Mouse (Mus musculus) thymus, postnatal 4 days (tissue): Measurements from ENCODE around the gene Car10.
"Not testable (repeated sequence)": the region's sequence is repeated elsewhere in the genome, so short reads cannot be mapped to it uniquely, and the experiment has no call there.

Experiments
- DNase-seq: peaks from one replicate; pipeline ENCODE4 v3.0.0; 2021

Gene Car10

GRCm38 (mm10) chr11:93173533-93174308, 75.9 kb downstream of the Car10 start:
- no peak for DNase-seq

DNA sequence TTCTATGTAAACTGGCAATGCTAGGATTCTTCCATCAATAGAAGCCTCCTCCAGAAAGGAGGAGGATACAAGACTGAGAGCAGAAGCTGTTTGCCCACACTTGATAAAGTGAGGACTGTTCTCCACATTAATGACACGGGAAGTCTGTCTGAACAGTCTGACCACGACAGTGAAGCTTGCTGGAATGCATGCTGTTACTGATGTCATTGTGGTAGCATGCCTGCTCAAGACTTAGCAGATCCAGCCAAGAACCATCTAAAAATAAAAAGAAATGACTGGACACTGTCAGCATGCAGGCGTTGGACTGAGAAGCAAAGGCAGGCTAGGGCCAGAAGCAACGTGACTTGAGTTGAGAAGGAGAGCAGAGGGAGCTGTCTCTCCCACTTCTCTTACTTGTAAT, 87.6 kb downstream of the Car10 start:
- DNase-seq = no peak

GRCm38 (mm10) chr11:93186163-93186562, 88.3 kb downstream of the Car10 start:
- no peak for DNase-seq

GRCm38 (mm10) chr11:93188621-93189020, 90.8 kb downstream of the Car10 start:
- DNase-seq = no peak

DNA sequence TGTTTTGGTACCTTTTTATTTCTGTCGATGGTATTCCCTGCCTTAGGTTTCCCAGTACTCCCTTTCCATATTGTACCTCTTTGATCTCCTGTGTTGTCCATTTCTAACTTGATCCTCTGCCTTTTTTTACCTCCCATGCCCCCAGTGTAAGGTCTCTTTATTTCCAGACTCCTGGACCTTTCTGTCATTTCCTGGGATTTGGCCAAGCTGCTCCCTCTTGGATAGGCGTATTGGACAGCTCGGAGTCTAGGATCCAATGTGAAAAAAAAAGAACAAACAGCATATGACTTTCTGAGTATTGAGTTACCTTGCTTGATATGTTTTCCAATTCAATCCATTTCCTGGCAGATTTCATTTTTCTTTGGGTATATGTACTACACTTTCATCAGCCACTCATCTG, 102.2 kb downstream of the Car10 start:
- DNase-seq = no peak

DNA sequence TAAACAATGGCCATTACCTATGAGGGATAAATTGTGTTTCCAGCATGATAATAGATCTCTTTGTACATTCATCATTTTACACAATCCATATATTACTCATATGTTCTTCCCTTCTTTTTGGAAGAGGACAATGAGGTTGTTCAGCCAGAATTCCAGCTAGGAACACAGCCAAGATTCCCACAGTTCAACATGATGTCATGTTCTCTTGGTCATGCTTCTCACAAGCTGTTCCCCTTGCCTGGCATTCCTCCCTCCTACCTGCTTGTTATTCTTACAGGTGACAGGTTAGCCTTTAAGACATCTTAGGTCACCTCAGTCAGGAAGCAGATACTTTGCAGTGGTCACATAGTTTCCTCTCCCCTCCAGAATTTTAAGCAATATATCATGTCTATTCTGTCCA, 119.6 kb downstream of the Car10 start:
- DNase-seq = no peak

DNA sequence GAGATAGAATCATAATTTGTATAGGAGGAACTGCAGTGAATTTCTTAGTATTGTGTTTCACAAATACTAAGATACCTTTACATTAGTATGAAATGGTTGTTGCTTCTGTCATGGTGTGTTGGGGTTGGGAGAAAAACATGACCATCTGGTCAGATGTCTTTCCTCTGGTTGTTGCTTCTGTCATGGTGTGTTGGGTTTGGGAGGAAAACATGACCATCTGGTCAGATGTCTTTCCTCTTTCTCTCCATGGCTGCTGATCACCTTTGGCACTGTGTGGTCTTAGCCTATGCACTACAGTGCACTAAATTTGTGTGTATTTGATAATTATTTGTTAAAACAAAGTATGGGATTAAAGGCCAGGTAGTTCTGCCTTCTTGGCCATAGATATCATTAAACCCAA, 132.2 kb downstream of the Car10 start:
- no peak for DNase-seq

- DNase-seq = no peak
Measured at GRCm38 (mm10) chr11:93249771-93250265, 152.0 kb downstream of the Car10 start.

GRCm38 (mm10) chr11:93251766-93252165, 153.9 kb downstream of the Car10 start:
- no peak for DNase-seq

GRCm38 (mm10) chr11:93263979-93264378, 166.2 kb downstream of the Car10 start:
- no peak for DNase-seq

DNA sequence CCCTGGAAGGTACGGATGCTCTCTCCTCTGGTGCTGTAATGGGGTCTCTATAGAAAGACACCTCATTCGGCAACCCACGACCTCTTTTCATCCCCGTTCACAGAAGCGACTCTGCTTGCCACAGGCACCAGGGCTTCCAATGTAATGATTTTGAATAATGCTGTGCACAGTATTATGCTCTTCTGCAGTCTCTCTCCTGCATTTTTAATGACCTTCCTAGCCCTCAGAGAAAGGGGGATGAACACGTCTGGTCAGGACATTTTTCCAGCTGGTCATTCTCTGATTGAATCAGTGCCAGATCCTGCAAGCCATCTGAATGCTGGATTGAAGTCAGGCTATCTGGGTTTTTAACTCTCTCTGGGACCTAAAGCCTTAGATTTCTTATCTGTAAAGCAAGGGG, 174.2 kb downstream of the Car10 start:
- no peak for DNase-seq

GRCm38 (mm10) chr11:93273906-93274305, 176.1 kb downstream of the Car10 start:
- DNase-seq = no peak

DNA sequence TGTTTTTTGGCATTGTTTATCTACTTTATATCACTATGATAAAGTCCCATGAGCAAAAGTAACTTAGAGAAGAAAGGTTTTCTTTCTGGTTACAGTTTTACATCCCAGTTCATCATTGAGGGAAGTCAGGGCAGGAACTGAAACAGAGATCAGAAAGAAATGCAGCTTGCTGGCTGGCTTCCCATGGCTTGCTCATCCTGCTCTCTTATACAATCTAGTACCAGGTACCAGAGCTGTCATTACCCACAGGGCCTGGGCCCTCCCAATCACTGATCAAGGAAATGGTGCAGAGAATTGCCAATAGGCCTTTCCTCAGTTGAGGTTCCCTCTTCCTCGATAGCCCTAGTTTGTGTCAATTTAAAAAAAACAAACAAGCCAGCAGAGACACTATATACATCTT, 195.8 kb downstream of the Car10 start:
- no peak for DNase-seq

DNA sequence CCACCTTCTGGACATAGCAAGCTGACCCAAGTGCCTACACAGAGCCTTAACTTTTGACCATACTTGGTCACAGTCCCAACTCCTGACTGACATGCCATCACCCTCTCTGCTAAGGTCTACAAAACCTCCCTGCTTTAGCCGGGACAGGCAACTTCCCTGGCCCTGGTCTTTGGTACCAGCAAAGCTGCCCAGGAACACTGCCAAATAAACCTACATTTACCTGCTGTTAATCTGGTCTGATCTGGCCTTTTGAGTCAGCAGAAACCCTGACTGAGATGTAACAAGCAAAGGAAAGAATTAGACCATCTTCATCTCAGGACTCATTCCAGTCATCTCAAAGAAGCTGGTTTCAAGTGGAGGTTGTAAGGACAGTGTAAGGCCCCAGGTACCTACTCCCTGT, 212.2 kb downstream of the Car10 start:
- no peak for DNase-seq

DNA sequence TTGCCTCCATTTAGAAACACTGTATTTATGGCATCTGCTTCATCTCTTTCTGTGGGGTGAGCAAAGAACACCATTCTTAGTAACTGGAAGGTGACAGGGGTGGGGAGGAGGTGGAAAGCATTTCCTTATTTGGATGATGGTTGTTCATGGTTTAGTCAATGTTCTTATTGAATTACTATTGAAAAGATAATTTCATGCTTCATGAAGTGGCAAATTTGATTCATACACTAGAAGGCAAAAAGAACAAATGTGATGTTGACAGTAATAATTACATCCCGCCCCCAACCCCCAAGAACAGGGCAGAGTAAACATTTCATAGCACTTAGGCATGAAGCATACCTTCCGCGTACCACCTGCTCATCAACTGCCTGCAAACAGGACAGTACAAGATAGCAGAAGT, 239.9 kb downstream of the Car10 start:
- DNase-seq = no peak

DNA sequence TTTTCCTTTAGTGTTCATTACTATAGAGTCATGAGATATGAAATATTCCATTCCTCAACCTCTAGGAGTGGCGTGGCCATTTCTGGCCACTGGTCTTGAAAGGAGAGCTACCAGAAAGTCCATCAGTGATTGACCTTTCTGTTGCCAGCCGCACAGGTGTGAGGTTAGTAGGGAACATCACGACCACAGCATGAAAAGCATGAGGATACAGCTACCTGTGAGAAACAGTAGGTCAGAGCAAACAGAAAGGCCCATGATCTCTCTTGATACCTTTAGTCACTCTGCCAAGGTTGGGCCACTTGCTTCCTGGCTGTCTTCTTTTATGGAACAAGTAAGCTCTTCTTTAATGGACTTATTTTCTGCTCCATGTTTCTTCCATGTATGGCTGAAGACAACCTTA, 246.1 kb downstream of the Car10 start:
- DNase-seq = no peak

GRCm38 (mm10) chr11:93344869-93345268, 247.0 kb downstream of the Car10 start:
- DNase-seq = no peak

DNA sequence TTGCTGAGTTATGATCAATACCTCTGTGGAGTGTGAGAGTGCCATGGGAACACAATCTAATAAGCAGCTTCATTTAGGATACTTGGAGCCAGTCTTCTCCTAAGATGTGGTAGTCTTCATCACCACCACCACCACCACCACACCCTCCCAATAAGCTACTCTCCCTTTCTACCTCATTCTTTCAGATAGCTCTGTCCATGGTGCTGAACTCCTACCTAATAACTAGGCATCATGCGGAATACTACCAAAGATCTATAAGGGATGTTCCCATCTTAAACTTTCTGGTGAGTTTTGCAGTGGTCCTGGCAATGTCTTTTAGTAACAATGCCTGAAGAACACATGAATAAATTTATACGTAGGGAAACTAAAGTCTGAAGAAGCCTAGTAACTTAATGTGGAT, 263.7 kb downstream of the Car10 start:
- no peak for DNase-seq

GRCm38 (mm10) chr11:93364171-93364570, 266.3 kb downstream of the Car10 start:
- DNase-seq = no peak

DNA sequence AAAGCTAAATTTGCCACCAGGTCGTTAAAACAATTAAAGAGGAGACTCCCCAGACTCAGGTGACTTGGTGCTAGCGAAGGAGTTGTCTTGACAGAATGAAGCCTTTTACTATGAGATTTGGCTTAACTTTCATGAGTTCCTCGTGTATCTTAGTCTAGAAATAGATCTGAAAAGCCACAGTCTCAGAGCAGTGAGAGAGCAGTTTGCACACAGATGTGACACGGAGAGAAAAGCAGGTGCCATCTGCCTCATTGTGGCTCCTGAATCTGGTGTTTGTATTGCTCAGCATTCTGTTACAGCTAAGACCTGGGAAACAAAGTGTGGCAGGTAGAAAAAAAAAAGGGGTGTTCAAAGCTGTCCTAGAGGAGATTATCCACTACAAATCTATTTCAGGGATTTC, 269.4 kb downstream of the Car10 start:
- no peak for DNase-seq

DNA sequence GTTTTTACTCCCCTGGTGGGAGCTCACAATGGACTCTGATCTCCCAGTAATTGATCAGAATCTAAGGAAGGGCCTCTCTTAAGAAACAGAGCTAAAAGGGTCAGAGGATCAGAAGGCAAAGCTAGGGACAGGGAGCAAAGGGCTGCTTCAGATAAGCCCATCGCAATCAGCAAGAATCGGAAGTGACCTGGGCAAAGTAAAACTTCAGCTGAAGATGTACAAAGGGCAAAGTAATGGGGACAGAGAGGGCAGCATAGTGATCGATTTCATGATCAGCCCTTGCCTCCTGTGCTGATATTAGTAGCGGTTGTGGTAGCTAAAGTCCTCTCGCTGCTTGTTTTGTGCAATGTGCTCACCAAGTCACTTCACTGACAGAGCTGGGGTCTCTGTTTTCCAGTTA, 269.9 kb downstream of the Car10 start:
- no peak for DNase-seq

DNA sequence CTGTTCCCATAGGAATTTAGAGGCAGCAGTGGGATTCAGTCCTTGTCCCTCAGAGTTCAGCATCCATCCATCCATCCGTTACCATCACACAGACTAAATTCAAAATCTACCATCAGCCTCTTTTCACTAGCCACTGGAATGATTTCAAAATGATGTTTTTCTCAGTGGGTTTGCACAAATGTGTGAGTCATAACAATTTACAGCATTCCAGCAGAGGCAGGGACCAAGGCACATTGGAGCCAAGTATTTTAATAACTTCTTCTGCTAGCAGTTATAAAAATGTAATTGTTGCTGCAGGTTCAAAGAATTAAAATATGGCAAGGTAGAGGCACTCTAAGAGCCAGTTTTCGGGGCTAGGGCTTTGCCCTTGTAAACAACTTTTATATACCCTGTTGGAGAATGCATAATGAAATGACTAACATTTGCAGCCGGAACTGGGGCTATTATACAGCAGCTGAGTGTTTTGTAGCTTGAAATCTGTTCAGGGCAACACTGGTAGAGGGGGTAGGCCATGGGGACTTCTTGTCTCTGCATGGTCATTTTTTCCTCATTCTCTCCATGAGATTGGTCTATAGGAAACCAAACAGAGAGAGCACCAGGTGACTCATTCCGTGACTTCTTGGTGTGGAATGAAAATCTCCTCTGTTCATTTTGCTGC, 276.0 kb downstream of the Car10 start:
- DNase-seq = no peak

- no peak for DNase-seq
Measured at GRCm38 (mm10) chr11:93391159-93391558, 293.3 kb downstream of the Car10 start.

DNA sequence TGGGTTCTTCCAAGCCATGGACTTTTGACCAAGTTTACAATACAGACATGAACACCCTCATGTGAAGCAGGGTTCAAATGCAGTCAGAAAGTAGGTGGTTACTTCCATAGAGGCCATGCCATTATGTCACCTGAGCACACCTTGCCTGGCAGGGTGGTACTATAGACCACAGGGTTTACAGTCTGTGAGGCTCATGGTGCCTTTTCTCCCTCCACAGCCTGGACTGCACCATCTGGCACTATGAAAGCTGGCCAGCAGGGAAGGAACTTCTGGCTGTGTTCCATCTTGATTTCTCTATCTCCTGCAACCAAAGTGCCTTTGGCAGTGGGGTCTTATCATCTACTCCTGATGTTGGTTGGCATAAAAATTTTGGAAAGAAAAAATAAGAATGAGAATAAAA, 295.5 kb downstream of the Car10 start:
- DNase-seq = not testable (repeated sequence)

DNA sequence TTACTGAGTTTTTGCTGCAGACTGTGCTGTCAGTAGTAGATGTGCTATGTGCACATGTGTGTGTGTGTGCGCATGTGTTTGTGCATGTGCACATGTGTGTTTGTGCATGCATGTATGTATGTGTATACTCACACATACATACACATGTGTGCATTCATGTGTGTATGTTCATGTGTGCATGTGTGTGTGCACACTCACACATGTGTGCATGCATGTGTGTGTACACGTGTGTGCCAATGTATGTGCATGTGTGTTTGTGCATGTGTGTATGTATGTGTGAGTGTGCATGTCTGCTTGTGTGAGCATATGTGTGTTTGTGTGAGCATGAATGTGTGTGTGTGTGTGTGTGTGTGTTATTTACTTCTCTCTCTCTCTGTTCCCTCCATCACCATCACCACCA, 298.5 kb downstream of the Car10 start:
- DNase-seq = no peak
